Mouse (Mus musculus): ENCODE measurements around the gene Zfyve27. TPM values are rescaled to one million over a fixed set of nuclear protein-coding genes. Genes with fewer than 3 reads are reported as not detected.

Gene Zfyve27
- total and polyA plus RNA-seq, 2 experiments from 2014 or later: 48.8 to 83.9 TPM

DNA sequence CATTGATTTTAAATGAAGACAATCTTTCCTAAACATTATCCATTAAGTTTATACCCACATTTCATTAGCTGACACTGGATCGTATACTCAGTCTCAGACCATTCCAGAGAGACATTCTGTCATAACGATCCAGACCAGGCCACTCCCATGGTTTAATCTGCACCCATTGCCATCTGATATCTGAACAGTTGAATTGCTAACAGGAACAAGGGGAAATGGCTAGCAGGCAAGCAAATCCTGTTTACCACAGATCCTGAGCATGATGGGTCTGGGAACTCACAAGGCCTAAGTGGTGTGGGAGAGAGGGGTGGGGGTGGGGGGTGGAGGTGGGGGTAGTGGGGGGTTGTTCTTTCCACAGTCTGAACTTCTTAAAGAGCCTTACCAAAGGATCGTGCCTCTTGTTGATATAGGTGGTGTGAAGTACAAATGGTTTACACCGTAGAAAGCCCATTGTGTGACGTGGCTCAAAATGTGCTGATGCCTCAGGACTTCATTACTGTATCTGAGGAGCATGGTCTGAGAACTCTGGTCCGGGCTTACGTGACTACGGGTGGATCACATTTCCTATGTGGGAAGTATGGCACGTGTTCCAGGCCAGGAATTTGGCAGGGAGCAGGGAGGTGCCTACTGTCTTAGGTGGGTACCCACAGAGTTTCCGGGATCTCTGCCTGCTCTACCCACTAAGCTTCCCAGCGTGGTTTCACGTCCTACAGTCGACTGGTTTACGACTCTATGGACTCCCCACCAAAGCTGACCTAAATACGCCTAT is 25.1 kb upstream of the Zfyve27 start:
- Histone ChIP-seq H3K27ac (ENCODE audit: low read depth, low read length) (no peak overlapping the region), H3K9me3 (ENCODE audit: low read length) (no peaks in the 10 kb centered on the region), H3K4me3 (ENCODE audit: low read depth, low read length) (no peak overlapping the region), H3K9ac (replicated peaks; ENCODE audit: low read length, poor library complexity, severe bottlenecking) (no peak overlapping the region), H3K27me3 (ENCODE audit: insufficient read depth, low read length) (no peaks in the 10 kb centered on the region), H3K4me1 (ENCODE audit: insufficient read depth, low read length) (no peaks in the 10 kb centered on the region), H3K4me2 (ENCODE audit: low read depth, low read length, poor library complexity, severe bottlenecking) (no peak overlapping the region), H3K36me3 (ENCODE audit: insufficient read depth, low read length) (no peaks in the 10 kb centered on the region)
- TF ChIP-seq CTCF (IDR thresholded peaks at IDR 0.05): no peak
- 93% methylated on average over 15 of the region's 15 CpGs for WGBS
- DNase-seq (ENCODE audit: low spot score) (no peak), ATAC-seq (ENCODE audit: low FRiP score) (no peak)

DNA sequence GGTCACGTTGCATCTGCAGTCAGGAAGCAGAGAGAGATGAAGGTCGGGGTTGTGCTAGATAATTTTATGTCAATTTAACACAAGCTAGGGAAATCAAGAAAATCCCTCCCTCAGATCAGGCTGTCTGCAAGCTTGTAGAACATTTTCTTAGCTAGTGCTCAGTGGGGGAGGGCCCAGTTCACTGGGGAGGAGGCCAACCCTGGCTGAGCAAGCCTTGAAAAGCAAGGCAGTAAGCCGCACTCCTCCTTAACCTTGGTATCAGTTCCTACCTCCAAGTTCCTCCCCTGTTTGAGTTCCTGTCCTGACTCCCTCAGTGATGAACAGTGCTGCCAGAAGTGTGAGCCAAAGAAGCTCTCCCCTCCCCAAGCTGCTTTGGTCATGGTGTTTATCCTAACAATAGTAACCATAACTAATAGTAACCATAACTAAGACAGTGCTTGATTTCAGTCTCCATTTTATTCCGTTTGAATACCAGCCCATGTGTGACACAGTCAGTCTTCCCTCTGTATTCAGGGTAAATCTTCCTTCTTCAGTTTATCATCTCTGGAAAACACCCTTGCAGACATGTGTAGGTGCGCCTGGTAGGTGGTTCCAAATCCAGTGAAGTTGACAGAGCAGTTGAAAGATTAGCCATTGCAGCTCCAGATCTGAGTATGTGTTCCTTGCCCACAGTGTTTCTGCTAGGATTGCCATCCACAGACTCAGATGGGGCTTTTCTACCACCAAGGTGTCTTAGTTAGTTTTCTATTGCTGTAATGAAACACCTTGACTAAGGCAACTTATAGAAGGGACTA is 23.8 kb upstream of the Zfyve27 start:
- Histone ChIP-seq H3K4me3 (ENCODE audit: low read depth, low read length) (no peak overlapping the region), H3K4me2 (ENCODE audit: low read depth, low read length, poor library complexity, severe bottlenecking) (no peak overlapping the region), H3K4me1 (ENCODE audit: insufficient read depth, low read length) (no peaks in the 10 kb centered on the region), H3K9ac (replicated peaks; ENCODE audit: low read length, poor library complexity, severe bottlenecking) (no peak overlapping the region), H3K36me3 (ENCODE audit: insufficient read depth, low read length) (no peaks in the 10 kb centered on the region), H3K27me3 (ENCODE audit: insufficient read depth, low read length) (no peaks in the 10 kb centered on the region), H3K9me3 (ENCODE audit: low read length) (no peaks in the 10 kb centered on the region), H3K27ac (ENCODE audit: low read depth, low read length) (no peak overlapping the region)
- no peak for ATAC-seq (ENCODE audit: low FRiP score)
- TF ChIP-seq CTCF (IDR thresholded peaks at IDR 0.05): no peak
- WGBS: 80% methylated on average over 5 of the region's 5 CpGs
- DNase-seq (ENCODE audit: low spot score): no peak

DNA sequence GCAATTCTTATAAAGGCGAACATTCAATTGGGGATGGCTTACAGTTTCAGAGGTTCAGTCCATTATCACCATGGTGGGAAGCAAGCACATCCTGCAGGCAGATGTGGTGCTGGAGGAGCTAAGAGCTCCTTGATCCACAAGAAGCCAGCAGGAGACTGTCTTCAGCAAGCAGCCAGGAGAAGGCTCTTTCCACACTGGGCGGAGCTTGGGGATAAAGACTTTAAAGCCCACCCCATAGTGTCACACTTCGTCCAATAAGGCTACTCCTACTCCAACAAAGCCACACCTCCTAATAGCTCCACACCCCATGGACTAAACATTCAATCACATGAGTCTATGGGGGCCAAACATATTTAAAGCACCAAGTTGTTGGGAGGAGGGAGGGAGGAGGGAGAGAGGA is 21.8 kb upstream of the Zfyve27 start:
- Histone ChIP-seq H3K4me2 (ENCODE audit: low read depth, low read length, poor library complexity, severe bottlenecking) (no peak overlapping the region), H3K36me3 (ENCODE audit: insufficient read depth, low read length) (no peaks in the 10 kb centered on the region), H3K9ac (replicated peaks; ENCODE audit: low read length, poor library complexity, severe bottlenecking) (no peak overlapping the region), H3K4me1 (ENCODE audit: insufficient read depth, low read length) (no peaks in the 10 kb centered on the region), H3K4me3 (ENCODE audit: low read depth, low read length) (no peak overlapping the region), H3K27me3 (ENCODE audit: insufficient read depth, low read length) (no peaks in the 10 kb centered on the region), H3K9me3 (ENCODE audit: low read length) (no peaks in the 10 kb centered on the region), H3K27ac (ENCODE audit: low read depth, low read length) (no peak overlapping the region)
- TF ChIP-seq CTCF (IDR thresholded peaks at IDR 0.05): no peak
- WGBS: 71% methylated on average over 3 of the region's 3 CpGs
- no peak for ATAC-seq (ENCODE audit: low FRiP score)
- DNase-seq (ENCODE audit: low spot score): no peak

DNA sequence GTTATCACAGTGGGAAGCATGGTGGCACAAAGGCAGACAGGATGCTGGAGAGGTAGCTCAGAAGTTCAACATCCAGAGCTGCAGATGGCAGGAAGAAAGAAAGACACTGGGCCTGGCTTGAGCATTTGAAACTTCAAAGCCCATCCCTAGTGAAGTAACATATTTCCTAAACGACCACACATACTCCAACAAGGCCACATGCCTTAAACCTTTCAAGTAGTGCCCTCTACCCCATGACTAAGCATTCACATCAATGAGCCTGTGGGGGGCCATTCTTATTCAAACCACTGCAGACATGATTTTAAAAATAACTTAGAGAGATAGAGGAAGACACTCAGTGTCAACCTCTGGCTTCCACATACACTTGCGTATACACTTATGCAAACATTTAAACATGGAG is 21.0 kb upstream of the Zfyve27 start:
- no peak overlapping the region for H3K9ac ChIP-seq (replicated peaks; ENCODE audit: low read length, poor library complexity, severe bottlenecking)
- H3K36me3 ChIP-seq (ENCODE audit: insufficient read depth, low read length): no peaks in the 10 kb centered on the region
- no peaks in the 10 kb centered on the region for H3K9me3 ChIP-seq (ENCODE audit: low read length)
- H3K27me3 ChIP-seq (ENCODE audit: insufficient read depth, low read length): no peaks in the 10 kb centered on the region
- no peak for TF ChIP-seq CTCF (IDR thresholded peaks at IDR 0.05)
- no peak overlapping the region for H3K27ac ChIP-seq (ENCODE audit: low read depth, low read length)
- ATAC-seq (ENCODE audit: low FRiP score) (no peak), DNase-seq (ENCODE audit: low spot score) (no peak)
- H3K4me3 ChIP-seq (ENCODE audit: low read depth, low read length): no peak overlapping the region
- no peaks in the 10 kb centered on the region for H3K4me1 ChIP-seq (ENCODE audit: insufficient read depth, low read length)
- H3K4me2 ChIP-seq (ENCODE audit: low read depth, low read length, poor library complexity, severe bottlenecking): no peak overlapping the region
- WGBS: 79% methylated on average over 2 of the region's 2 CpGs

DNA sequence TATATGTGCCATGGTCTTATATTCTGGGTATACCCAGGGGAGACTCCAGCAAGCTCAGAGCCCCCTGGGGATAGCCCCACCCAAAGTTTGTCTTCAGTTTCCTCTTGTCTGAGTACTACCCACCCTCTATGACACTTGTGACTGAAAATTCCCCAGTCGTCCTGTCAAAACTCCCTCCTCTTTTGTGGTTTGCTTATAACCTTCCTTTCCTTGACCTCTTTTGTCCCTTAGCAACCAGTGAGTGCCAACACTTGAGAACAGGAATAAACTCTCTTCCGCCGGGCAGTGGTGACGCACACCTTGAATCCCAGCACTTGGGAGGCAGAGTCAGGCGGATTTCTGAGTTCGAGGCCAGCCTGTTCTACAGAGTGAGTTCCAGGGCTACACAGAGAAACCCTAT is 19.7 kb upstream of the Zfyve27 start:
- ATAC-seq (ENCODE audit: low FRiP score) (no peak), DNase-seq (ENCODE audit: low spot score) (no peak)
- H3K27ac ChIP-seq (ENCODE audit: low read depth, low read length): no peak overlapping the region
- H3K4me3 ChIP-seq (ENCODE audit: low read depth, low read length): no peak overlapping the region
- no peak overlapping the region for H3K9ac ChIP-seq (replicated peaks; ENCODE audit: low read length, poor library complexity, severe bottlenecking)
- H3K4me1 ChIP-seq (ENCODE audit: insufficient read depth, low read length): no peaks in the 10 kb centered on the region
- no peaks in the 10 kb centered on the region for H3K9me3 ChIP-seq (ENCODE audit: low read length)
- 55% methylated on average over 6 of the region's 6 CpGs for WGBS
- 0 out of 2 replicates have a peak, but pooled peaks cover under 1% of the 10 kb centered on the region for H3K27me3 ChIP-seq (ENCODE audit: insufficient read depth, low read length)
- TF ChIP-seq CTCF (IDR thresholded peaks at IDR 0.05): no peak
- no peaks in the 10 kb centered on the region for H3K36me3 ChIP-seq (ENCODE audit: insufficient read depth, low read length)
- H3K4me2 ChIP-seq (ENCODE audit: low read depth, low read length, poor library complexity, severe bottlenecking): no peak overlapping the region
